Mouse (Mus musculus): ENCODE measurements around the gene 1110051M20Rik. TPM values are rescaled to one million over a fixed set of nuclear protein-coding genes. Genes with fewer than 3 reads are reported as not detected.
"Not testable (repeated sequence)": the region's sequence is repeated elsewhere in the genome, so short reads cannot be mapped to it uniquely, and the experiment has no call there.

1110051M20Rik gene
- polyA plus RNA-seq, 1 experiment from 2014 or later = 78.3 TPM

GRCm38 (mm10) chr2:91255661-91256150 lies 188.8 kb downstream of the 1110051M20Rik start, which contains the start of gene Pacsin3:
TSS of gene Pacsin3 (plus strand) at chr2:91255954.
- no peaks in the 10 kb centered on the region for H3K9me3 ChIP-seq (replicated peaks)
- peaks cover 49% of the 10 kb centered on the region for H3K4me1 ChIP-seq
- peak within 1 kb of the TSS; percentile 86 for H3K27ac ChIP-seq
- H3K36me3 ChIP-seq = 0 out of 2 replicates have a peak, but pooled peaks cover 4% of the 10 kb centered on the region
- peak within 1 kb of the TSS; percentile 71 for H3K4me3 ChIP-seq
- peak; percentile 64 for DNase-seq (ENCODE audit: low spot score)
- peaks cover 47% of the 10 kb centered on the region for H3K27me3 ChIP-seq (ENCODE audit: low read depth, poor library complexity, severe bottlenecking)
- under 1% methylated on average over 27 of the region's 27 CpGs for WGBS

GRCm38 (mm10) chr2:91254725-91255380 lies 189.7 kb downstream of the 1110051M20Rik start:
- Histone ChIP-seq H3K27me3 (ENCODE audit: low read depth, poor library complexity, severe bottlenecking) (peaks cover 47% of the 10 kb centered on the region), H3K9me3 (replicated peaks) (no peaks in the 10 kb centered on the region), H3K27ac (no peak overlapping the region), H3K4me3 (peak overlapping the region; percentile 71; the same call in 1 of the 2 replicates), H3K4me1 (peaks cover 49% of the 10 kb centered on the region), H3K36me3 (no peaks in the 10 kb centered on the region)
- no peak for DNase-seq (ENCODE audit: low spot score)
- 17% methylated on average over 8 of the region's 8 CpGs for WGBS

- peaks cover 43% of the 10 kb centered on the region for H3K27me3 ChIP-seq (ENCODE audit: low read depth, poor library complexity, severe bottlenecking)
- no peak overlapping the region for H3K27ac ChIP-seq
- peaks cover 36% of the 10 kb centered on the region for H3K4me1 ChIP-seq
- WGBS = 65% methylated on average over 4 of the region's 4 CpGs
- H3K9me3 ChIP-seq (replicated peaks) = no peaks in the 10 kb centered on the region
- no peak for DNase-seq (ENCODE audit: low spot score)
- no peak overlapping the region for H3K4me3 ChIP-seq
- no peaks in the 10 kb centered on the region for H3K36me3 ChIP-seq
These were observed 192.0 kb downstream of the 1110051M20Rik start for GRCm38 (mm10) chr2:91252512-91252911.

- DNase-seq (ENCODE audit: low spot score) = no peak
- 75% methylated on average over 4 of the region's 4 CpGs for WGBS
- H3K4me1 ChIP-seq = peaks cover 31% of the 10 kb centered on the region
- H3K9me3 ChIP-seq (replicated peaks) = no peaks in the 10 kb centered on the region
- H3K27ac ChIP-seq = no peak overlapping the region
- no peaks in the 10 kb centered on the region for H3K36me3 ChIP-seq
- peaks cover 43% of the 10 kb centered on the region for H3K27me3 ChIP-seq (ENCODE audit: low read depth, poor library complexity, severe bottlenecking)
- H3K4me3 ChIP-seq = no peak overlapping the region
These were observed 192.5 kb downstream of the 1110051M20Rik start for GRCm38 (mm10) chr2:91252001-91252400.

GRCm38 (mm10) chr2:91248366-91248765 lies 196.1 kb downstream of the 1110051M20Rik start:
- DNase-seq (ENCODE audit: low spot score) = no peak
- Histone ChIP-seq H3K9me3 (replicated peaks) (no peaks in the 10 kb centered on the region), H3K36me3 (no peaks in the 10 kb centered on the region), H3K27me3 (ENCODE audit: low read depth, poor library complexity, severe bottlenecking) (peaks cover 11% of the 10 kb centered on the region), H3K27ac (no peak overlapping the region), H3K4me1 (0 out of 2 replicates have a peak, but pooled peaks cover 5% of the 10 kb centered on the region), H3K4me3 (no peak overlapping the region)
- 89% methylated on average over 4 of the region's 4 CpGs for WGBS

- WGBS = 81% methylated on average over 5 of the region's 5 CpGs
- 0 out of 2 replicates have a peak, but pooled peaks cover 3% of the 10 kb centered on the region for H3K4me1 ChIP-seq
- H3K27me3 ChIP-seq (ENCODE audit: low read depth, poor library complexity, severe bottlenecking) = no peaks in the 10 kb centered on the region
- no peak overlapping the region for H3K4me3 ChIP-seq
- H3K27ac ChIP-seq = no peak overlapping the region
- H3K36me3 ChIP-seq = no peaks in the 10 kb centered on the region
- H3K9me3 ChIP-seq (replicated peaks) = no peaks in the 10 kb centered on the region
- DNase-seq (ENCODE audit: low spot score) = no peak
These were observed 199.8 kb downstream of the 1110051M20Rik start for GRCm38 (mm10) chr2:91244557-91245228.

GRCm38 (mm10) chr2:91243416-91243815 lies 201.1 kb downstream of the 1110051M20Rik start:
- 75% methylated on average over 3 of the region's 3 CpGs for WGBS
- Histone ChIP-seq H3K9me3 (replicated peaks) (no peaks in the 10 kb centered on the region), H3K4me3 (no peak overlapping the region), H3K36me3 (no peaks in the 10 kb centered on the region), H3K27me3 (ENCODE audit: low read depth, poor library complexity, severe bottlenecking) (no peaks in the 10 kb centered on the region), H3K27ac (peak overlapping the region; percentile 28; the same call in 1 of the 2 replicates), H3K4me1 (0 out of 2 replicates have a peak, but pooled peaks cover 3% of the 10 kb centered on the region)
- no peak for DNase-seq (ENCODE audit: low spot score)

- no peaks in the 10 kb centered on the region for H3K27me3 ChIP-seq (ENCODE audit: low read depth, poor library complexity, severe bottlenecking)
- no peaks in the 10 kb centered on the region for H3K9me3 ChIP-seq (replicated peaks)
- H3K27ac ChIP-seq = no peak overlapping the region
- no peak overlapping the region for H3K4me3 ChIP-seq
- no peak for DNase-seq (ENCODE audit: low spot score)
- WGBS = 72% methylated on average over 5 of the region's 5 CpGs
- H3K4me1 ChIP-seq = peaks cover 3% of the 10 kb centered on the region; the same call in 1 of the 2 replicates
- no peaks in the 10 kb centered on the region for H3K36me3 ChIP-seq
These were observed 202.0 kb downstream of the 1110051M20Rik start for GRCm38 (mm10) chr2:91242547-91242946.

- not testable (repeated sequence) for H3K4me1 ChIP-seq; H3K9me3 ChIP-seq (replicated peaks); DNase-seq (ENCODE audit: low spot score); H3K27me3 ChIP-seq (ENCODE audit: low read depth, poor library complexity, severe bottlenecking)
- H3K27ac ChIP-seq = peak overlapping the region; percentile 86
- H3K36me3 ChIP-seq = peaks cover 12% of the 10 kb centered on the region
- 32% methylated on average over 4 of the region's 4 CpGs for WGBS
- peak overlapping the region; percentile 61 for H3K4me3 ChIP-seq
These were observed 206.9 kb downstream of the 1110051M20Rik start for GRCm38 (mm10) chr2:91237511-91238080.

- peaks cover 12% of the 10 kb centered on the region for H3K36me3 ChIP-seq
- H3K4me1 ChIP-seq = peaks cover 8% of the 10 kb centered on the region
- under 1% methylated on average over 48 of the region's 48 CpGs for WGBS
- peak within 1 kb of the TSS; percentile 86 for H3K27ac ChIP-seq
- H3K27me3 ChIP-seq (ENCODE audit: low read depth, poor library complexity, severe bottlenecking) = no peaks in the 10 kb centered on the region
- H3K4me3 ChIP-seq = peak within 1 kb of the TSS; percentile 61
- H3K9me3 ChIP-seq (replicated peaks) = no peaks in the 10 kb centered on the region
- peak; percentile 100 for DNase-seq (ENCODE audit: low spot score)
These were observed 207.6 kb downstream of the 1110051M20Rik start, which contains the start of gene Ddb2 for GRCm38 (mm10) chr2:91236601-91237510. TSS of gene Ddb2 (minus strand) at chr2:91236982.

GRCm38 (mm10) chr2:91229735-91230134 lies 214.8 kb downstream of the 1110051M20Rik start:
- Histone ChIP-seq H3K4me1 (no peaks in the 10 kb centered on the region), H3K27ac (no peak overlapping the region), H3K9me3 (replicated peaks) (no peaks in the 10 kb centered on the region), H3K4me3 (no peak overlapping the region), H3K27me3 (ENCODE audit: low read depth, poor library complexity, severe bottlenecking) (no peaks in the 10 kb centered on the region), H3K36me3 (peaks cover 12% of the 10 kb centered on the region)
- no peak for DNase-seq (ENCODE audit: low spot score)
- WGBS = 76% methylated on average over 2 of the region's 2 CpGs

All from limb, embryonic 10.5 days (tissue).